Mouse (Mus musculus) kidney, adult 18-20 months (tissue): ENCODE results near the gene Cntfr.

ENCODE experiments used
- DNase-seq: peaks from one replicate; pipeline ENCODE4 v3.0.0; 2021

Gene Cntfr

GRCm38 (mm10) chr4:41609681-41610593 is 87.0 kb downstream of the Cntfr start:
- no peak for DNase-seq
